In the genomic region with DNA sequence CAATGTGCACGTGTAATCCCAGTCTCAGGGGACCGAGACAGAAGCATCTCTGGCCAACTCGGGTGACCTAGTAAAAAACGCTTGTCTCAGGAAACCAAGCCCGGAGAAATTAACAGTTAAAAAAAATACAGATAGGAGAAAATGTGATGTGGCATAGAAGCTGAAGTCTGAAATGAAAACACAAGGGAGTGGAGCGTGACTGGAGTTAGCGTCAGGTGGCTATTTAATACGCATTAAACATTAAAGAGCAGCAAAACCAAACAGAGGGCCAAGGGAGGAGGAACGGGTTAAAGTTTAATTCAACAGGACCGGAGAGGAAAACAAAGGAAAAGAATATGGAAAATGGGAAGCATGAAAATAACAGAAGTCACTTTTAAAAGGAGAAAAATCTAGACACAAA, we compare ENCODE assay signal across 21 mouse cellular contexts.
A peak's percentile ranks its signal among the peaks of the same experiment; 100 is the strongest.
DNase-seq lines count a peak whose midpoint lies in the region; ATAC-seq and TF ChIP-seq lines count a peak whose summit lies in the region.
"Had no signal": no experiment of that assay in that cellular context is flagged by ENCODE, and none has a peak within 500 bp of the region (broad histone marks: within the 10 kb centered on the region; RNA-seq: fewer than 3 reads in every experiment).

No protein-coding gene starts in this region.

- no peaks in the 10 kb centered on the region for H3K36me3 ChIP-seq in kidney, adult 2 months (ENCODE audit: control insufficient read depth, insufficient read depth, low read length)
- H3K36me3 ChIP-seq in kidney, embryonic 14.5 days (ENCODE audit: control insufficient read depth, insufficient read depth, low read length) = no peaks in the 10 kb centered on the region
- no peaks in the 10 kb centered on the region for H3K36me3 ChIP-seq in kidney, embryonic 16.5 days (ENCODE audit: insufficient read depth, low read length)
- H3K36me3 ChIP-seq: embryonic facial prominence, embryonic 15.5 days; forebrain, embryonic 10.5 days; forebrain, embryonic 15.5 days; heart, embryonic 10.5 days; heart, embryonic 15.5 days; hindbrain, embryonic 13.5 days had no signal

- no peaks in the 10 kb centered on the region for H3K9me3 ChIP-seq in kidney, embryonic 14.5 days (ENCODE audit: control insufficient read depth, low read length)
- H3K9me3 ChIP-seq in kidney, embryonic 16.5 days (ENCODE audit: low read length) = no peaks in the 10 kb centered on the region
- H3K9me3 ChIP-seq: embryonic facial prominence, embryonic 15.5 days; forebrain, embryonic 15.5 days; heart, embryonic 10.5 days; heart, embryonic 15.5 days; hindbrain, embryonic 13.5 days had no signal

- H3K9ac ChIP-seq in kidney, embryonic 14.5 days (ENCODE audit: low read depth, low read length) = no peak overlapping the region
- no peak overlapping the region for H3K9ac ChIP-seq in kidney, embryonic 16.5 days (replicated peaks; ENCODE audit: low read length)
- H3K9ac ChIP-seq: embryonic facial prominence, embryonic 15.5 days; forebrain, embryonic 15.5 days; heart, embryonic 15.5 days; hindbrain, embryonic 13.5 days had no signal

- no peaks in the 10 kb centered on the region for H3K27me3 ChIP-seq in kidney, adult 2 months (replicated peaks; ENCODE audit: control insufficient read depth, insufficient read depth, low read length)
- no peaks in the 10 kb centered on the region for H3K27me3 ChIP-seq in kidney, embryonic 14.5 days (ENCODE audit: control insufficient read depth, insufficient read depth, low read length)
- no peaks in the 10 kb centered on the region for H3K27me3 ChIP-seq in kidney, embryonic 16.5 days (ENCODE audit: insufficient read depth, low read length)
- H3K27me3 ChIP-seq: embryonic facial prominence, embryonic 15.5 days; forebrain, embryonic 15.5 days; heart, embryonic 15.5 days; hindbrain, embryonic 13.5 days had no signal

- TF ChIP-seq POLR2A in kidney, adult 2 months (IDR thresholded peaks at IDR 0.05; ENCODE audit: low read depth, low read length) = no peak

- no peak for ATAC-seq in kidney, embryonic 14.5 days (ENCODE audit: low FRiP score, low TSS enrichment)
- no peak for ATAC-seq in kidney, embryonic 16.5 days (ENCODE audit: low FRiP score, low TSS enrichment)
- ATAC-seq: forebrain, embryonic 15.5 days had no signal

- peak overlapping the region; percentile 85; the same call in 1 of the 2 replicates for H3K27ac ChIP-seq in kidney, adult 2 months (ENCODE audit: insufficient read depth, low read depth, low read length)
- no peak overlapping the region for H3K27ac ChIP-seq in kidney, embryonic 14.5 days (ENCODE audit: low read depth, low read length)
- H3K27ac ChIP-seq in kidney, embryonic 16.5 days (ENCODE audit: low read length) = peak overlapping the region; percentile 67
- H3K27ac ChIP-seq: embryonic facial prominence, embryonic 15.5 days; forebrain, embryonic 10.5 days; forebrain, embryonic 15.5 days; heart, embryonic 10.5 days; heart, embryonic 15.5 days; hindbrain, embryonic 13.5 days had no signal

- no peak for TF ChIP-seq CTCF in kidney, adult 2 months (conservative IDR thresholded peaks at IDR 0.05; ENCODE audit: insufficient read depth, insufficient read length, low read depth, low read length)

- H3K4me3 ChIP-seq in kidney, adult 2 months (ENCODE audit: insufficient read depth, low read depth, low read length) = no peak overlapping the region
- no peak overlapping the region for H3K4me3 ChIP-seq in kidney, embryonic 14.5 days (ENCODE audit: low read length)
- H3K4me3 ChIP-seq in kidney, embryonic 16.5 days (ENCODE audit: low read length) = no peak overlapping the region
- H3K4me3 ChIP-seq: embryonic facial prominence, embryonic 15.5 days; erythroblast, embryonic 14.5 days; forebrain, embryonic 10.5 days; forebrain, embryonic 15.5 days; heart, embryonic 10.5 days; heart, embryonic 15.5 days; hindbrain, embryonic 13.5 days had no signal

- peak; percentile 87 for DNase-seq in kidney, adult 2 months
- DNase-seq in kidney, adult 8-10 months = peak; percentile 64 to 79
- DNase-seq in kidney, postnatal 36 days = peak; percentile 41 to 74
- DNase-seq in right cerebral cortex, adult 18-20 months = no peak
- DNase-seq in retina, embryonic 14.5 days (ENCODE audit: low spot score) = no peak
- DNase-seq: adrenal gland, adult 2 months; adrenal gland, postnatal 25 days; cerebellum, adult 2 months; cerebellum, postnatal 14 days; embryo, embryonic 11 days; heart, adult 18-20 months; heart, postnatal 14 days had no signal

- peaks cover 29% of the 10 kb centered on the region; the same call in 1 of the 2 replicates for H3K4me1 ChIP-seq in kidney, adult 2 months (ENCODE audit: control insufficient read depth, insufficient read depth, low read length)
- H3K4me1 ChIP-seq in kidney, embryonic 14.5 days (ENCODE audit: control insufficient read depth, insufficient read depth, low read length) = no peaks in the 10 kb centered on the region
- peaks cover 8% of the 10 kb centered on the region for H3K4me1 ChIP-seq in kidney, embryonic 16.5 days (ENCODE audit: insufficient read depth, low read length)
- H3K4me1 ChIP-seq: embryonic facial prominence, embryonic 15.5 days; forebrain, embryonic 15.5 days had no signal

- no peak overlapping the region for H3K4me2 ChIP-seq in kidney, embryonic 14.5 days (replicated peaks; ENCODE audit: low read depth, low read length)
- H3K4me2 ChIP-seq in kidney, embryonic 16.5 days (replicated peaks; ENCODE audit: low read depth, low read length) = peak overlapping the region; percentile 31; the same call in 1 of the 2 replicates
- H3K4me2 ChIP-seq: embryonic facial prominence, embryonic 15.5 days; forebrain, embryonic 15.5 days; heart, embryonic 15.5 days; hindbrain, embryonic 13.5 days had no signal

- 21% methylated on average over 10 of the region's 10 CpGs for WGBS in kidney, adult 2 months
- WGBS in kidney, embryonic 14.5 days = 26% methylated on average over 10 of the region's 10 CpGs
- 31% methylated on average over 10 of the region's 10 CpGs for WGBS in kidney, embryonic 16.5 days

Comparison
In these comparisons a context has a peak if more than half of its experiments do, and no peak if none do; other contexts are left out.
1. DNase-seq: peak in kidney, adult 2 months (single experiment), kidney, adult 8-10 months (2 of 2) and kidney, postnatal 36 days (2 of 2); none in right cerebral cortex, adult 18-20 months (single experiment) and retina, embryonic 14.5 days (single experiment).